Mouse (Mus musculus) heart, adult 8-10 months (tissue): Measurements from ENCODE around the gene Prkg2. TPM values are rescaled to one million over a fixed set of nuclear protein-coding genes. Genes with fewer than 3 reads are reported as not detected.

Source experiments
- DNase-seq: peaks from one replicate; pipeline ENCODE4 v3.0.0; 2022; ENCODE audit warnings: low spot score
- total RNA-seq, 4 experiments: library from RNA; stranded (reverse); gene quantifications; 2 replicates each; pipeline ENCODE4 v1.2.4; 2022

Gene Prkg2
- total RNA-seq, 4 experiments from 2014 or later, result 0.20 to 0.25 (median 0.23) TPM

- DNase-seq, result no peak
Measured at GRCm38 (mm10) chr5:98900926-98901325, 136.2 kb downstream of the Prkg2 start.

- DNase-seq, result no peak
Measured at GRCm38 (mm10) chr5:98897946-98898345, 139.2 kb downstream of the Prkg2 start.

GRCm38 (mm10) chr5:98894281-98894680 is 142.9 kb downstream of the Prkg2 start:
- DNase-seq, result no peak

GRCm38 (mm10) chr5:98890544-98891050 is 146.6 kb downstream of the Prkg2 start:
- no peak for DNase-seq

GRCm38 (mm10) chr5:98882096-98882495 is 155.1 kb downstream of the Prkg2 start:
- no peak for DNase-seq

Other genes starting within 250 kb of the Prkg2 start
- under 1 TPM; 0.22 to 0.50 (median 0.36) TPM for gene Bmp3, start 182.9 kb downstream of the Prkg2 start, total RNA-seq